Mouse (Mus musculus) gastrocnemius, postnatal 36 days (tissue): ENCODE measurements around the gene Wfdc12. TPM values are rescaled to one million over a fixed set of nuclear protein-coding genes. Genes with fewer than 3 reads are reported as not detected.

Source experiments
- DNase-seq, 2 experiments: peaks; one replicate each; pipeline ENCODE4 v3.0.0; 2022
- intact Hi-C: fragments of 180-260 bp; cut with DNase I; formaldehyde crosslinking; loops from one replicate; pipeline ENCODE4 v1.15.1; 2025
- total RNA-seq, 2 experiments: library from RNA; stranded (reverse); gene quantifications; 2 replicates each; pipeline ENCODE4 v1.2.3; 2021

Wfdc12 gene
- total RNA-seq, 2 experiments from 2014 or later = not detected

DNA sequence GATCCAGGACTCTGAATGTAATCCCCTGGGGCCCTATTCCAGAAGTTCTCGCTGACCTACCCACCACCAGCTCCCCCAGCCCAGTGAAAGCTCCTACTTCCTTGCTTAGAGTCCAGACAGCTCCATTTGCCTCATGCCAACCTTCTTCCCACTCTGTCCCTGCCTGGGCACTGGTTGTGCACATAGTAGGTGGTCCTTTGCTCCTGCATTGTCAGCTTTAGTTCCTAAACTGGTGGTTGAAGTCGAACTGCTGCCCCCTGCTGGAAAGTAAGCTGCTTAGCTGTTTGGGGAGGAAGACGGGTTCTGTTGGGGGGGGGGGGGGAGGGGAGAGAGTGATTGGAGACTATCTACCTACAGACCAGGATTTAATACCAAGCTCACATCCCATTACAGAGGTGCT, 10.3 kb downstream of the Wfdc12 start:
- intact Hi-C loops = loop anchor here (2.0 kb wide), 1 partner anchor 43 kb away; no protein-coding TSS in a partner anchor
- no peak for DNase-seq

DNA sequence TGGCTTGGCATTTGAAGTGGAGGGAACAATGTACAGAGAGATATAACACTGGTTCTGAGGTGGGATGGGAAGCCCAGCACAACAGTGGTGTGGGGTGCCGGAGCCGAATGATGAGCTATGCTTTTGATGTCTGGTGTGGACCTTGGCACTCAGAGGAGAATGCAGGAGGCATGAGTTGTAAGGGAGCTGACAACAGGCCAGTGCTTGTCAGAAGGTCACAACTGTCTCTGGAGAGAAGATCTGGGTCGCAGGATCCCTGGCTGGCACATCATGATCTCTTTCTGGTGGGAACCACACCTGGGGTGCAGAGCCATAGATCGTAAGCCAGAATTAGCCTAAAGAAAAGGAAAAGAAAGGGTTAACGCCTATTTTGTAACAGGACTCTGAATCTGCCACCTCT, 12.6 kb downstream of the Wfdc12 start:
- intact Hi-C loops = no loop called here

DNA sequence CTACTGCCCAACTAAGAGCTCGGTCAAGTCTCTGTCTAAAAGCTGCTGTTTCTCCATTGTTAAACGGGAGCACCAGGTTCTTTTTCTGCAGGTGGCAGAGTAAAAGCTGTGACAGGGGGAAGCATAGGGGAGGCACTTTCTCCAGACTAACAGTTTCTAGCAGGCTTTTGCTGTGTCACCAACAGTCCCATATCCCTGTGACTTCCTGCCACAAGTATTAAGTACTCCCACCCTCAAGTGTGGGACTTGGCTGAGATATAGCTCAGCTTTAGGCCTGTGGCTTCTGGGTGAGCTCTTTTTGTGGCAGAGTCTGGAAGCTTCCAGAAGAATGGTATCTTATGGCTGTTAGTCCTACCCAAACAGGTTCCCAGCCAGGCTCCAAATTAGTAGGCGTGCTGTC, 14.6 kb downstream of the Wfdc12 start:
- intact Hi-C loops = no loop called here
- no peak for DNase-seq

More for the DNA sequence above, 12.6 kb downstream of the Wfdc12 start:
- no peak for DNase-seq

DNA sequence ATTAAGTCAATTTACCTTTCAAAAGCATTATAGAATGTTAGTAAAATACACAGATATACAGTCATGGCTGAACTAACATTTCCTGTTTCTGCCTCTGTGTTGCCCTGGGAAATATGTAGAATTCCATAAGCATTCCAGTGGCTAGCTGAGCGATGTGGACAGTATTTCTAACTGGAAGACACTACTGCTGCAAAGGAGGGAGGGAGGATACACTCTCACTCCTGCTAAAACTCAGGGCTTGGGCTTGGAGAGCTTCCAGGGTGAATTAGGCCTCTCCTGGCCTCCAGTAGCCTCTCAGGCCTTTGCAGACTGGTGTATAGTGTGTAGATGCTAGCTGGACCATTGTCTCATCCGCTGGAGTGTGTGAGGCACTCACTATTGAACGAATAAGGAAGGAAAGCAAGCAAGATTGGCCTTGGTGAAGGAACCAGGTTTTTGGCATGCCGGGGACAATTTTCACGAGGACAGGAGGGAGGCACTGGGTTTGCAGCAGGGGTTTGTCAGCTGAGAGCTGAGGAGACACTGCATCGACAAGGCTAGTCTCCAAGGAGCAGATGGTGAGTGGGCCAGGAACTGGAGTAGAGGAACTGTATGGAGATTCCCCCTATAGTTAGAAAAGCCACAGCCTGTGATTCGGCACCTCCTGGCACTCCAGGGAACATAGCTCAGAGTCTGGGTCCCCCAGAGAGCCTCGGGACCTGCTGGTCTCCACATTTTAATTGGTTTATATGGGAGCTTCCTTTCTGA, 15.6 kb downstream of the Wfdc12 start:
- intact Hi-C loops = no loop called here
- DNase-seq = no peak

DNA sequence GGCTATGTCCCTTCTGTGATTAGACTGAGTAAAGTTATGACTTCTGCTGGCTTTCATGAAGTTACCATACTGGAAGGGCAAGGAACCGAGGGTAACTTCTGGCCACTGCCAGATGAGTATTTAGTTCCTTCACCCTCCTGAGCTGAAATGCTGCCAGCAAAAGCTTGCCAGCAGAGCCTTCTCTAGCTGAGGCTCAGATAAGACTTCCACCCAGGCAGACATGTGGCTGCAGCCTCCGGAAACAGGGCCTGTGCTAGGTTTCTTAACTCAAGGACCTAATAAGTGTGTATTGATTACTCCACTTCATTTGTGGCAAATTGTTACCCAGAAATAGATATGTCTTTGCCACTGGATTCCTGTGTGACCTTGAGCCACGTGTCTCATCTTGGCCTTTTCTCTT, 17.0 kb downstream of the Wfdc12 start:
- no peak for DNase-seq
- intact Hi-C loops = no loop called here

DNA sequence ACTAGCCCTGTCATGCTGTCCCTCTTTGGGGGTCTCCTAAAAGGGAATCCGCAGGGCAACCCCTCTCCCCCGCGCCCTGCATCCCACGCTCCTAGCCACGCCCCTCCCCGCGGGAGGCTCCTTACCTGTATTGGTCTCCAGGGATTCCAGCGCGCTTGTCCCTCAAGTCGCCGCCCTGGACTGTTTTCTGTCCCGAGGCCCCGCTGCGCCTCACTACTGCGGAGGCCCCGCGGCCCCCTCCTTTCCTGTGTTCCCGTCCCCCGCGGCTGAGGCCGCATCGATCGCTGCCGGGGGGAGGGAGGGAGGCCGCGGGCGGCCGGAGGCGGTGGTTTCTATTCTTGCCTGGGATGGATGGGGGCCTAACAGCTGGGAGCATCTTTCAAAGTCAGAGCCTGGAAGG, 19.5 kb downstream of the Wfdc12 start, which contains the start of gene Kcns1:
Gene Kcns1, minus strand, starts transcription at position 212 of the 400 bp plus-strand sequence.
- intact Hi-C loops = no loop called here
- DNase-seq = no peak

DNA sequence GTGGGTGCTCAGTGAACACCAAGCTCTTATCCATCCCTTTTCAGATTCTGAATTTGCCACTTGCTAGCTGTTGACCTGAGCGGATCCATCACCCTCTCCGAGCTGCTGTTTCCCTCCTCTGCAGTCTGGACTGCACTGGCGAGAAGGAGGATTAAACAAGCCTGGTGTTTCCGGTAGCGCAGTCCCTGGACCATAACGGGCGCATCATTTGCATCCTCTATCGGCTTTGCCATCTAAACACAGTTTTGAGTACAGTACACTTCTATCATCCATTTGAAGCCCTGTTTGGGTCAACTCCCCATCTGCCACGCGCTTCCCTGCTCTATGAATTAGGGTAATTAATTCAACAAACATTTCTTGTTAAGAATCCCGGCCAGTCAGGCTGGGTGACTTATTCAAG, 20.1 kb downstream of the Wfdc12 start:
- intact Hi-C loops = no loop called here
- DNase-seq = no peak

DNA sequence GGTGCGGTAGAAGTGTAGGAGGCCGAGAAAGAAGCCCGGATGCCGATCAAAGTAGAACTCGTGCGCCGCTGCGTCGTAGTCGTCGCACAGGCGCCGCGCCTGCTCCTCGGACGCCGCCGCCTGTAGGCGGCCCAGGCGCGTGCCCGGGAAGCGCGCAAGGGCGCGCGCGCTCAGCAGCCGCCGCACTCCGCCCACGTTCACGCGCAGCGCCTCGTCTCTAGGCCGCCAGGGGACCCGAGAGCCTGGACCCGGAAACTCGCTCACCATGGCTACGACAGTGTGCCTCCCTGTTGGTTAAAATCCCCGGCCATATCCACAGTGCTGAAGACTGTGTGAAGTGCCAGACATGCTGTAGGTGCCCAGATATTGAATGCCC, 21.8 kb downstream of the Wfdc12 start:
- intact Hi-C loops = no loop called here
- no peak for DNase-seq

DNA sequence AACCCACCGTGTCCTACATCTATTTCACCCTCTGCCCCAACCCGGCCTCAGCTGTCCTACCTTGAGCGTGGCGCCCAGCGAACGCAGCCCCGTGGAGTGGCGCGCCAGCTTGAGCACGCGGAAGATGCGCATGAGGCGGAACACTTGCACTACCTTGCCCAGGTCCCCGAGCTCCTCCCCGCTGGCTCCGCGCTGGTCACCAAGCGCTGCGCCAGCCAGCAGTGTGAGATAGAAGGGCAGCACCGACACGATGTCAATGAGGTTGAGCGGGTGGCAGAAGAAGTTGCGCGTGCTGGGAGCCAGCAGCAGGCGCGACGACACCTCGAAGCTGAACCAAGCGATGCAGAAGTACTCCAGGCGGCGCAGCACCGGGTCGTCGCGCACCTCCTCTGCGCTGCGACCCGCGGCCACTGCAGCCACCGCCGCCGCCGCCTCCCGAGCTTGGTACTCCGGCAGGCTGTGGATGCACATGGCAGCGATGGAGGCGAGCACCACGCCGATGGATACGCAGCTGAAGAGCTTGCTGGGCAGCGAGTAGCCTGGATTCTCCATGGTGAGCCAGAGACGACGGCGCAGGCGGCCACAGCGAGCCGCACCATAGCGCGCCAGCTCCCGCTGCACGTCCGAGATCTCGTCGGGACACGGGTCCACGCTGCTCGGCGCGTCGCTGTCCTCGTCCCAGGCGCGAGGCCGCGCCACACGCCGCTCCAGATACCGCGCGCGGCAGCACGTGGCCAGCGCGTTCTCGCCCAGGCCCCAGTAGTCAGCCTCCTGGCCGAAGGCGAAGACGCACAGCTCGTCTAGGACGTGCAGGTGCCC, 22.4 kb downstream of the Wfdc12 start:
- DNase-seq = no peak
- intact Hi-C loops = no loop called here

DNA sequence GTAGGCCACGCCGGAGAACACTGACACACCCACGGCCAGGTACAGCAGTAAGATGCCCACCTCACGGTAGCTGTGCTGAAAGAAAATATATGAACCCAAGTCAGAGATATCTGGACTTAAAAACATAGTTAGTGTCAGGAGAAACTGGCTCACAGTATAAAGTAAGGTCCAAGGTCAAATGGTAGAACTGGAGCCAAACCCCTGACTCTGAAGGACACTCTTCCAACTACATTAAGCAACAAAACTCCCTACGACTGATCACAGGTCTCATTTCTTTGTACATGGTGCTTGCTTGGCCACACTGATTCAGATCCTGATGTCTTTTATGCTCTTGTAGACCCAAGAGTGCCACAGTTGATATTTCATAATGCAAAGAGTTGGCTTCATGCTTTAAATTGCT, 25.5 kb downstream of the Wfdc12 start:
- no peak for DNase-seq
- intact Hi-C loops = no loop called here

DNA sequence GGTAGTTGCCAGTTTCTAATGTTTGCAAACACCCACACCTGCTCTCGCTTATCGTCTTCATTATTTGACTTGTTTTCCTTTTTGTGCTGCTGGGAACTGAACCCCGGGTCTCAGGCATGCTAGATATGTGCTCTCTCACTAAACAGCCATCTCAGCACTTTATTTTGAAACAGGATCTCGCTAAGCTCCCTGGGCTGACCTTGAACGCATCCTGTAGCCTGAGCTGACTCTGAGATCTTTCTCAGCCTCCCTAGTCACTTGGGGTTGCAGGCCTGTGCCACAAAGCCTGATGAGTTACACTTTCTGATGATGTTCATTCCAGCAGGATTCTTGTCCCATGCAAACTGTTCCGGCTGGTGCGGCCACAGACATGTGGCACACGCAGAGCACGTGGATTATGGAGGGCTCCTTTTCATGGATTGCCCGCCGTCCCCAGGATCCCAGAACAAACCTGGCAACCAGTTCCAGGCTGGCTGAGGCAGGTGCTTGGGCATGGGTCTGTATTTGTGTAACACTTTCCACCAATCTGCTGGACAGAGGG, 28.8 kb downstream of the Wfdc12 start:
- no peak for DNase-seq
- intact Hi-C loops = no loop called here

DNA sequence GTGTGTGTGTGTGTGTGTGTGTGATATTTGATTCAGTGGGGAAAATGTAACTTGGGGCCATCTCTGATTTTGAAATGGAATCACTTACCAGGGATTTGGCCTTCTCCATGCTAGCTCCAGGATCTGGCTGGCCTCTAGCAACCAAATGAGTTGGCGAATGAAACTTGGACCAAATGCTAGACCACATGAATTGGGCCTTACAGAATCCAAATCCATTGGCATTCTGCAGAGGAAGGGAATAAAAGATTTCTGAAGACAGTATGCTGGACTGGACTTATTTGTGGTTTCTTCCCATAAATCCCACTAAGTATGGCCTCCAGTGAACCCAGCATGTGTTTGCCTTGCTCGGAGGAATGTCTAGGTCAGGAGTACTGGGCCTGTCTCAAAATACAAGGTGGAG, 31.6 kb downstream of the Wfdc12 start:
- DNase-seq = no peak
- intact Hi-C loops = no loop called here

DNA sequence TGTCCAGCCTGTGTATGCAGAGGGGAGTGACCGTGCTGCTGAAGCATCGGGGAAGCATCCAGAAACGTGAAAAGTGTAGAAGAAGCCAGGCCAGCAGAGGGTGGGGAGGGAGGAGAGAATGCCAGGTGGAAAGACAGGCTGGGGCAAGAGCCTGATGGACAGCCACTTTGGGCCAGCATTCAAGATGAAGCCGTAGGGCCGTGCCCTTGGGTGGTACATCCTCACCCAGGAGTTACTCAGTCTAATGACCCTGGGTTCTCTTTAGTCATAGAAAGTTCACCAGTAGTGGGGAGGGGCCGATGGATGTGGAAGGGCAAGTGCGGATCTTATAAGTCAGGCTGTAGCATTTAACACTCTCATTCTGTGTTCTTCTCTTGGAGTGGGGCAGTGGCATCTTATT, 34.2 kb downstream of the Wfdc12 start:
- no peak for DNase-seq
- intact Hi-C loops = no loop called here

DNA sequence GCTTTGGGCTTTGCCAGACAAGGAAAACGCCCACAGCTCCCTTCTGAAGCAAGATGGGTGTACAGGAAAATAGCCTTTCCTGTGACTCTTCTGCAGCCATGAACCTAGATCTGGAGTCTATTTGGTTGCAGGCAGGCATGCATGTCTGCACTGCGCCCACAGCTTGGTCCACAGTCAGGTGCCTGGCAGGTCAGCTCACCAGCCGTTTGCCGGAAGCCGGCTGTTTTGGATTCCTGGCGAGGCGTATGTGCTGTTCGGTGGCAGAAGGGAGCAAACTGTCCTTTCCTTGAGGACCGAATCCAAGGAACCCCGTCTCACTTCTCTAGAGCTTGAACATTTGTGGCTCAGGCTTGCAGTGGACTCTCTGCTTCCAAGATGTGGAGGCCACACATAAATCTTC, 36.4 kb downstream of the Wfdc12 start:
- intact Hi-C loops = no loop called here
- DNase-seq = no peak

DNA sequence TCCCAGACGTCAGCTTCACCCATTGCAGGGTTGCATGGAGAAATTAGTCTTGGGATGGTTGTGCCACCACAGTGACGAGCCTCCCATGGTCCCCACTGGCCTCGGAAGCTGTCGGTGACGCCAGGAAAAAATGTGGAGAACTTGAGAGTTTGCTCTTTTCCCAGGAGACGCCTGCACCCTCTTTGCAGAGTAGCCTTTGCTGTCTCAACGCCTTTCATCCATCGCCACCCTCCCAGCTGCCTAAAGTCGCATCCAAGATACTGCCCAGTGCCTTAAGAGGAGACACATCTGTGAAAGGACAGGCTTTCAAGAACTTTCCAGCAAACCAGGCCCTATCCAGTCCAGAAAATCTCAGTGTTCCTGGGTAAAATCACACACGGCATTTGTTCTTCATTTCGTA, 38.1 kb downstream of the Wfdc12 start:
- intact Hi-C loops = no loop called here
- no peak for DNase-seq

DNA sequence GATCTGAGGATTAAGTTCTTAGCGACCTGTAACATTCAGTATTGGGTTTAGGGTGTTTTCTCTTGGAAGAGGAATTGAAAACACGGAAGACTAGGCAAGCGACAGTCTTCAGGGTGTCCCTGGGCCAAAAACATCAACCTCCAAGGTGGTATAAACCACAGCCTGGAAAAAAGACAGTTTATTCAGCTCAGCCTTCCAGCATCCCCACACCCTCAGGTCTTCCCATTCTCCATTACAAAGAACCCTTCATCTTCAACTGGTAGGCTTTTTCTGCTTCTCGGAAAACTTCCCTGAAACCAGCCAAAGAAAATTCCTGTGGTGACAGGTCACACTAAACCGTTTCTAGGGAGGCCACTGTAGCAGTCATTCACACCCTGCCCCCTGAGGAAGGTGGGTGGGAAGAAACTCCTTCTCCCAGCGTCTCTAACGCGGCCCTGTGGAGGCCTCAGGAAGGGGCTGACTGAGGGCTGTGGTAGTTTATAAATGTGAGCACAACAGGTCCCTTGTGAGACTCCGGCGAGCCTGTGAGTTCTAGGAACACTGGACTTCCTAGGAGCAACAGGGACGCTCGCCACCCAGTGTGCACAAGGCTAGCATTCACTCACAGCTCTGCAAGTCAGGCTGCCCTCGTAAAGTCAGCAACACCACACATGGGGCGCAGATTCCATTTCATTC, 40.2 kb downstream of the Wfdc12 start:
- intact Hi-C loops = no loop called here
- no peak for DNase-seq

DNA sequence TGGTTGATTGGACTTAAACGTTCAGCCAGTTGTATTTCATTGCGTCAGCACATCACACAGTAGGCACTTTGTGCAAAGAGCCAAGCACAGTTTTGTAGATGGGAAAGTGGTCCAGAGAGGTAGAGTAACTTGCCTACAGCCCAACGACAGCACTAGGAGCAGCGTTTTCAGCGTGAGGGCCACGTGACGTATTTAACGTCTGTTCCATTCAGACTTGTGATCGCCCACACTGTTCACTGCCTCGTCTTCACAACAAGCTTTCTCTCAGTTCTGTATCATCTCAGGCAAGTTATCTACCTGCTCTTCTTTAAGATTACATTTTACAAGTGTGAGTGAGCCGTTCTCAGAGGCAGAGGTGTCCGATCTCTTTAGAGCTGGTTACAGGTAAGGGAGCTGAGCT, 43.9 kb downstream of the Wfdc12 start:
- intact Hi-C loops = no loop called here

DNA sequence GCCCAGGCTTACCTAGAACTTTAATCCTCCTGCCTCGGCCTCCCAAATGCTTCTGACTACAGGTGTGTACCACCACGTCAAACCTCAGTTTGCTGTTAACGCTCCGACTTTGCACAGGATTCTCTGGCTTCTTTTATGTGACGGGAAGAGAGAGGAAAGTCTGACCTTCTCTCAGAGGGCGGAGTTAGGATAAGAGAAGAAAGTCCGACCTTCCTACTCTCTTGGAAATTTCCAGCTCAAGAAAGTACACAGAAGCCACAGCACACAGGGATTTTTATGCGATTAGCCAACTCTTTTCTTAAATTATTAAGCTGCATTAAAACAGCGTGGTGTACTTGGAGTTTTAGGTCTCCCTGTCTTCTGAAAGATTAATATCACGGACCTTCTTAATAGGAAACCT, 45.9 kb downstream of the Wfdc12 start:
- no peak for DNase-seq
- intact Hi-C loops = no loop called here

More for the DNA sequence above, 43.9 kb downstream of the Wfdc12 start:
- no peak for DNase-seq

DNA sequence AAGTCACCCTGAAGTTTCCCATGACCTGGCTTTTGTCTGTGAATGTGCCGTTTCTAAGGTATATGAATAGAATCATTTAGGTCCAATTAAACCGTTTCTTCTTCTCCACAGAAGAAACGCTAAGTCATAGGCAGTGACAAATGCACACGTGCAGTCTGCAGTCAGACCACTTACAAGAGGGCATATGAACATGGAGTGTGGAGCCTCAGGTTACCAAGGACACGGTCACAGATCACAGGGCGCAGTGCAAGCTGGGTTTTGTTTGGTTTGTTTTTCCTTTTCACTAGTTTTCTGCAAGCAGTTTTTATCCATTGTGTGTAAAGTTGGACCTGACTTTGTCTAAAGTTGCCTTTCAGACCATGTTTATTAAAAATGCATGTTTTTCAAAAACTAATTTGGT, 46.4 kb downstream of the Wfdc12 start:
- no peak for DNase-seq
- intact Hi-C loops = no loop called here

DNA sequence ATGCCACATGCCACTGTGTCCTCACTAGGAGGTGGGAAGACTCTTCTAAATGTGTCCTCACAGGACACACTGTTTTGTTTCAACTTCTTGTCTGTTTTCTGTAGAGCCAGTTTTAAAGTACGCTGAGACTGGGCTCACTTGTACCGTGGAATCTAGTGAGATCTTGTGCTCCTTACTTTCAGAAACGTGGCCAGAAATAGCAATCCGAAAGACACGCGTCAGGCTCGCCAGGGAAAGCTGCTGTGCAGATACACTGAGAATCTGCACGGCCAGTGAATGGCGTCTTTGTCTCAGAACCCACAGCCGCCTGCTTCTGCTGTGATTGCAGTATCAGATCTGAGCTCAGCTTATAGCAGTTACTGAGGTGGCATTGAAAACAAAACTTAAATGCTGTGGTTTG, 48.4 kb downstream of the Wfdc12 start:
- intact Hi-C loops = no loop called here
- no peak for DNase-seq
